Mouse (Mus musculus) kidney, embryonic 14.5 days (tissue): ENCODE measurements around the gene Dnph1. TPM values are rescaled to one million over a fixed set of nuclear protein-coding genes. Genes with fewer than 3 reads are reported as not detected.
"Not testable (repeated sequence)": the region's sequence is repeated elsewhere in the genome, so short reads cannot be mapped to it uniquely, and the experiment has no call there.

ENCODE experiments used
- ATAC-seq: fragments of 200-750 bp; cut with Nextera tagmentation; 2 replicates; pipeline ENCODE4 v1.8.0; 2017; ENCODE audit warnings: moderate number of reproducible peaks, mild to moderate bottlenecking, moderate TSS enrichment, moderate library complexity; ENCODE audit not compliant: low FRiP score, low TSS enrichment
- H3K27ac ChIP-seq: fragments of 300-500 bp; sonication (generic); 2 replicates; pipeline ENCODE4 v1.5.1; 2014; ENCODE audit warnings: low read depth, mild to moderate bottlenecking, low read length, moderate library complexity, mixed read lengths
- H3K27me3 ChIP-seq: fragments of 300-500 bp; sonication (generic); 2 replicates; pipeline ENCODE4 v1.6.1; 2014; ENCODE audit warnings: mild to moderate bottlenecking, low read length; ENCODE audit not compliant: control insufficient read depth, insufficient read depth
- H3K36me3 ChIP-seq: fragments of 300-500 bp; sonication (generic); 2 replicates; pipeline ENCODE4 v1.6.1; 2014; ENCODE audit warnings: low read length, mixed read lengths; ENCODE audit not compliant: control insufficient read depth, insufficient read depth
- H3K4me1 ChIP-seq: fragments of 300-500 bp; sonication (generic); 2 replicates; pipeline ENCODE4 v1.6.1; 2014; ENCODE audit warnings: low read length, mixed read lengths; ENCODE audit not compliant: control insufficient read depth, insufficient read depth
- H3K4me2 ChIP-seq: fragments of 300-500 bp; sonication (generic); replicated peaks from 2 replicates; pipeline ENCODE4 v1.6.1; 2014; ENCODE audit warnings: low read depth, mild to moderate bottlenecking, low read length
- H3K4me3 ChIP-seq: fragments of 300-500 bp; sonication (generic); 2 replicates; pipeline ENCODE4 v1.5.1; 2014; ENCODE audit warnings: mild to moderate bottlenecking, low read length
- H3K9ac ChIP-seq: fragments of 300-500 bp; sonication (generic); 2 replicates; pipeline ENCODE4 v1.6.1; 2014; ENCODE audit warnings: low read depth, mild to moderate bottlenecking, low read length, moderate library complexity
- H3K9me3 ChIP-seq: fragments of 300-500 bp; sonication (generic); 2 replicates; pipeline ENCODE4 v1.6.1; 2016; ENCODE audit warnings: low read length; ENCODE audit not compliant: control insufficient read depth
- WGBS: fragments of 180-500 bp; shearing (Covaris S2); extraction: QIAGEN DNeasy Blood & Tissue Kit; methylation state at CpG from one replicate; pipeline ENCODE4 v1.1.7; 2014; 5-methylcytosine and 5-hydroxymethylcytosine counted together
- polyA plus RNA-seq: library from polyadenylated mRNA; unstranded; fragments of >200 nt; fragmentation: Nextera tagmentation; extraction: Ambion mirVana; gene quantifications from 2 replicates; pipeline ENCODE4 v1.2.1, GENCODE M21; 2014

The Dnph1 gene
- polyA plus RNA-seq, 1 experiment from 2014 or later = 67.9 TPM

- WGBS = 7% methylated on average over 10 of the region's 22 CpGs
- Histone ChIP-seq H3K4me2 (peak overlapping the region; percentile 69), H3K27ac (no peak overlapping the region), H3K9ac (peak overlapping the region; percentile 34; the same call in 1 of the 2 replicates), H3K36me3 (no peaks in the 10 kb centered on the region), H3K4me3 (peak overlapping the region; percentile 39), H3K27me3 (peaks cover 61% of the 10 kb centered on the region), H3K4me1 (no peaks in the 10 kb centered on the region; the same call in 1 of the 2 replicates), H3K9me3 (no peaks in the 10 kb centered on the region)
- no peak for ATAC-seq
Observed at GRCm38 (mm10) chr17:46486995-46487394, 9.5 kb upstream of the Dnph1 start.

GRCm38 (mm10) chr17:46487431-46487830 lies 9.1 kb upstream of the Dnph1 start, which contains the start of gene Ttbk1:
Ttbk1 (minus strand) TSS chr17:46487675.
- Histone ChIP-seq H3K4me1 (no peaks in the 10 kb centered on the region; the same call in 1 of the 2 replicates), H3K4me3 (peak within 1 kb of the TSS; percentile 39), H3K9me3 (no peaks in the 10 kb centered on the region), H3K27me3 (peaks cover 61% of the 10 kb centered on the region), H3K4me2 (peak within 1 kb of the TSS; percentile 69), H3K9ac (peak within 1 kb of the TSS; percentile 34; the same call in 1 of the 2 replicates), H3K36me3 (no peaks in the 10 kb centered on the region), H3K27ac (no peak within 1 kb of the TSS)
- peak; percentile 21; the same call in 1 of the 2 replicates for ATAC-seq
- 1% methylated on average over 37 of the region's 49 CpGs for WGBS

- no peak overlapping the region for H3K9ac ChIP-seq
- no peak for ATAC-seq
- H3K4me3 ChIP-seq = no peak overlapping the region
- peaks cover 6% of the 10 kb centered on the region; the same call in 1 of the 2 replicates for H3K4me1 ChIP-seq
- no peaks in the 10 kb centered on the region for H3K9me3 ChIP-seq
- H3K27me3 ChIP-seq = no peaks in the 10 kb centered on the region
- no peak overlapping the region for H3K27ac ChIP-seq
- H3K36me3 ChIP-seq = peaks cover 3% of the 10 kb centered on the region; the same call in 1 of the 2 replicates
- no peak overlapping the region for H3K4me2 ChIP-seq
- 70% methylated on average over 5 of the region's 5 CpGs for WGBS
Observed at GRCm38 (mm10) chr17:46495486-46495885, 1.0 kb upstream of the Dnph1 start.

- not testable (repeated sequence) for H3K9me3 ChIP-seq, H3K9ac ChIP-seq, H3K27me3 ChIP-seq, H3K4me2 ChIP-seq, H3K4me1 ChIP-seq, H3K36me3 ChIP-seq, H3K4me3 ChIP-seq, H3K27ac ChIP-seq, ATAC-seq
Observed at GRCm38 (mm10) chr17:46496081-46496480, 430 bp upstream of the Dnph1 start.

GRCm38 (mm10) chr17:46497956-46498355 lies 1.4 kb downstream of the Dnph1 start:
- WGBS = 71% methylated on average over 8 of the region's 8 CpGs
- Histone ChIP-seq H3K36me3 (peaks cover 12% of the 10 kb centered on the region; the same call in 1 of the 2 replicates), H3K4me3 (no peak overlapping the region), H3K27ac (no peak overlapping the region), H3K4me1 (peaks cover 6% of the 10 kb centered on the region; the same call in 1 of the 2 replicates), H3K9me3 (no peaks in the 10 kb centered on the region), H3K4me2 (no peak overlapping the region), H3K27me3 (no peaks in the 10 kb centered on the region), H3K9ac (no peak overlapping the region)
- ATAC-seq = no peak

GRCm38 (mm10) chr17:46502775-46503174 lies 6.3 kb downstream of the Dnph1 start:
- Histone ChIP-seq H3K4me2 (no peak overlapping the region), H3K4me3 (no peak overlapping the region), H3K9me3 (no peaks in the 10 kb centered on the region), H3K36me3 (peaks cover 12% of the 10 kb centered on the region; the same call in 1 of the 2 replicates), H3K9ac (no peak overlapping the region), H3K4me1 (0 out of 2 replicates have a peak, but pooled peaks cover 7% of the 10 kb centered on the region), H3K27ac (no peak overlapping the region), H3K27me3 (no peaks in the 10 kb centered on the region)
- ATAC-seq = no peak
- 81% methylated on average over 2 of the region's 2 CpGs for WGBS

GRCm38 (mm10) chr17:46503847-46504638 lies 7.5 kb downstream of the Dnph1 start:
- Histone ChIP-seq H3K4me2 (no peak overlapping the region), H3K4me3 (no peak overlapping the region), H3K36me3 (peaks cover 12% of the 10 kb centered on the region; the same call in 1 of the 2 replicates), H3K27ac (no peak overlapping the region), H3K9me3 (no peaks in the 10 kb centered on the region), H3K27me3 (no peaks in the 10 kb centered on the region), H3K4me1 (0 out of 2 replicates have a peak, but pooled peaks cover 7% of the 10 kb centered on the region), H3K9ac (no peak overlapping the region)
- peak; percentile 40; the same call in 1 of the 2 replicates for ATAC-seq
- WGBS = 47% methylated on average over 14 of the region's 14 CpGs

GRCm38 (mm10) chr17:46505617-46506016 lies 9.1 kb downstream of the Dnph1 start:
- Histone ChIP-seq H3K4me2 (no peak overlapping the region), H3K9me3 (no peaks in the 10 kb centered on the region), H3K4me1 (0 out of 2 replicates have a peak, but pooled peaks cover 7% of the 10 kb centered on the region), H3K27ac (no peak overlapping the region), H3K27me3 (no peaks in the 10 kb centered on the region), H3K36me3 (peaks cover 8% of the 10 kb centered on the region; the same call in 1 of the 2 replicates), H3K9ac (no peak overlapping the region), H3K4me3 (no peak overlapping the region)
- WGBS = 88% methylated on average over 3 of the region's 3 CpGs
- ATAC-seq = no peak
